Mouse (Mus musculus) gonadal fat pad, adult 2 months (tissue): ENCODE results near the gene Igf2. TPM values are rescaled to one million over a fixed set of nuclear protein-coding genes. Genes with fewer than 3 reads are reported as not detected.

Experiments used
- DNase-seq: peaks from one replicate; pipeline ENCODE4 v3.0.0-alpha.2; 2012; ENCODE audit warnings: low read depth
- polyA plus RNA-seq: library from polyadenylated mRNA; depleted of rRNA; stranded (reverse); fragments of >200 nt; gene quantifications from 2 replicates; pipeline ENCODE4 v1.2.3, GENCODE M21; 2012; rRNA removed

Gene Igf2
- polyA plus RNA-seq, 1 experiment: 18.3 TPM

DNA sequence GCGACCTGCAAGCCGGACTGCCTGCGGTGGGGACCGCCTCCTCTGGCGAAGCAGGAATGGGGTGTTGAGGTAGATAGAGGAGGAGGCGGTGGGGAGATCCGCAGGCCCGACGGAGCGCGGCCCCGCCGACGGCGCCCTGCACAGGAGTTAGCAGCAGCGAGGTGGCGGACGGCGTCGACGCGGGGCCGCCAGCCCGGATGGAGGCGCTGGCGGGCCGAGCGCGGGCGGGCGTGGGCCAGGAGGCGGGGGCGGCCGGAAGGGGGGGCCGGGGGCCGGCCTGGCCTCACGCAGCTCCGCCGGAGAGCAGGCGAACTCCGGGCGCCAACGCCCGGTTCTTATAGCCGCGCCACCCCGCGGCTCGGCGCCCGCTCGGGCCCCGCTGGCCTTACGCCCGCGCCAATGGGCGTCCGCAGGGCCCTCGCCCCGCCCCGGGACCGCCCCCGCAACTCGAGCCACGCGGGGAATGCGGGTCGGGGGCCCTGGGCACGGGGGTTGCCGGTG is 7.4 kb downstream of the Igf2 start:
- DNase-seq: no peak

GRCm38 (mm10) chr7:142658681-142659180 is 7.9 kb downstream of the Igf2 start:
- no peak for DNase-seq

GRCm38 (mm10) chr7:142657821-142658614 is 8.6 kb downstream of the Igf2 start:
- no peak for DNase-seq

DNA sequence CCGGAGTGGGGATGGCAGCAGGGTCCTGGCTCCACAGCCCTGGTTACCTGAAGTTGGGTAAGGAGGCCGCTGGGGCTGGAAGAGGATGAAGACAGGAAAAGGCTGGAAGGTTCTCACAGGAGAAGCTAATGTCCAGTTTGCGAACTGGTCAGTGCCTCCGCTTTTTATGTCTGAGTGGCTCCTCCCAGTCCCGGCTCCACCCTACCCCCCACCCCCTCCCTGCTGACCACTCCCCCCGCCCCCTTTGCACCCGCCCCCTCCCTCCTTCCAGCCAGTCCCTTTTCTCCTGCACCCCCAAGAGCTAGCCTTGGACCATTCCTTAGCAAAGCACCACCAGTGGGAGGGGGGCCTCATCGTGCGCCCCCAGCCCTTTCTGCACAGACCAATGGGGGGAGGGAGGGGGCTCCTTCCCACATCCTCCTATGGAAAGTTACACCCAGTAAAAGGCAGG is 9.2 kb downstream of the Igf2 start:
- DNase-seq: no peak

DNA sequence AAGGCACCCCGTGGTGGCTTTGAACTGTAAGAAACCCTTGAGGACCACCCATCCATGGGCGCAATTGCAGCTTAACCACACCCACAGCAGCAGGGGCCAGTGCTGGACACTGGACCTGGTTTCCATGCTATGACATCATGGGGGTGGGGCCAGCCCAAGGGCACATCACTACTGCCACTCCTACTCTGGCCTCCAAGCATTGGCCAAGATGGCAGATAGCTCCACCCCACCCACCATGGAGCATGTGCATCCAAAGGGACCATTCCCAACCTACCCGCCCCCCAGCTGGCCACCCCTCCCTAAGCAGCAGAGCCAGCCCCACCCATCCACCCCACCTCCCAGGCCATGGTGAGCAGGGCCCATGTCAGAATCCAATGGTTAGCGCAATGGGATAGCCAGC is 10.6 kb downstream of the Igf2 start:
- DNase-seq: no peak

DNA sequence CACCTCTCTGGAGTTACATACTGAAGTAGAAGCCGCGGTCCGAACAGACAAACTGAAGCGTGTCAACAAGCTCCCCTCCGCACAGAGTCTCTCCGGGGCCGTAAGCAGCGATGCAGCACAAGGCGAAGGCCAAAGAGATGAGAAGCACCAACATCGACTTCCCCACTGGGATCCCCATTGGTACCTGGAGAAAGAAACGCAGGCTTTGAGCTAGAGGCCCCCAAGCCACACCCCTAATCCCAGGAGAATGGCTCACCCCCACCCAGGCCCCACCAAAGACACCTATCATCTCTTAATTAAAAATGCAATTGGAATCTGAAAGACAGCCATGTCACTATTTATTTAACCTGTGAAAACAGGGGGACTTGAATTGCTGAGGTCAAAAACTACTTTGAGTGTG is 11.0 kb downstream of the Igf2 start:
- DNase-seq: no peak

GRCm38 (mm10) chr7:142653726-142654125 is 12.9 kb downstream of the Igf2 start:
- no peak for DNase-seq

DNA sequence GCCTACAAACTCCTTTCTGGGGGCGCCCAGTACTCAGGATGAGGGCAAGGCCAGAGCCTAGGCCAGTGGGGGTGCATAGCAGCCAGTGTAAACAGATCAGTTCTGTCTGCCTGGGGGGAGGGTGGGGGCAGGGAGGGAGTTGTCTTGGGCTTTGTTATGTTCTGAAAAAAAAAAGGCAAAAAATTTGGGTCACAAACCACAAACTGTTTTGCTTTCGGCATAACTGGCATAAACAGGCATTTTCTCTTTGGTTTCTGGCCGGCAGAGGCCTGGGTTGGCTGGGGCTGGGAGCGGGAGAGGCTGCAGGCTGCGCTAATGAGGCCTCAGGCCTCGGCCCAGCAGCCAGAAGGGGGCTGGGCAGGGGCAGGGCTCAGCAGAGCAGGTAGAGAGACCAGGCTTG is 19.9 kb downstream of the Igf2 start:
- DNase-seq: no peak

GRCm38 (mm10) chr7:142645045-142645444 is 21.6 kb downstream of the Igf2 start:
- no peak for DNase-seq

GRCm38 (mm10) chr7:142636178-142636577 is 30.4 kb downstream of the Igf2 start:
- no peak for DNase-seq

GRCm38 (mm10) chr7:142630691-142631090 is 35.9 kb downstream of the Igf2 start:
- DNase-seq: peak; percentile 41

DNA sequence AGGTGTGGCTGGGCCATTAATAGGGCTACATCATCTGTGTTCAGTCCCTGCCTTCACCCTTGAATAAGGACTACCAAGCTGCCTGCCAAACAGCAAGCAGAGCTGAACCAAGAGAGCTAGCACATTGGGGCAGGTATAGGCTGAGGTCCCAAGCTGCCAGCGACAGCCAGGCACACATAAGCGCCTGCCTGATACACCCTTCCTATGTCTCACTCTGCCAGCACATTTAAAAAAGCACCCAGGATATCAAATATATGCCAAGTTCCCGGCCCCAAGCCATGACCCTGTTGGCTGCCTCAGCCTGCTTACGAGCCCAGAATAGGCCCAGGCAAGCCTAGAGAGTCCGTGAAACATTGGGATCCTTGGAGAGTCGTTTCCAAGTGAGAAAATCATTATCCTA is 36.8 kb downstream of the Igf2 start:
- DNase-seq: peak; percentile 34

DNA sequence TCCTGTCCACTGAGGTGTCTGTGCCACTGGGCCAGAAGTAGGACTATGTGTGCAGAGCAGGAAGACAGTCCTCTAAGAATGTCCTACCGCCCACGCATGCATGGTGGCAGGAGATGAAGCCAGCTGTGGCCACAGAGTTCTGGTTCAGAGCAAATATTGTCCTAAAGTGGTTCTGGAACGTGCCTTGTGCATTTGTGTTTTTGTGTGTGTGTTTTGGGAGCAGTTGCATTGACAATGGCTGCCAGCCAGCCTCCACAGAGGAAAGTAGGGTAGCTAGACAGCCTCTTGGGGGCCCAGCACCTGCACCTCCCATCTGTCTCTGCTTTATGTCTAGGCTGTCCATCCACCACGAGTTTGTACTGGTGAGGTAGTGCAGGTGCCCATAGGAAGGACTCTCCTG is 44.4 kb downstream of the Igf2 start:
- DNase-seq: no peak

DNA sequence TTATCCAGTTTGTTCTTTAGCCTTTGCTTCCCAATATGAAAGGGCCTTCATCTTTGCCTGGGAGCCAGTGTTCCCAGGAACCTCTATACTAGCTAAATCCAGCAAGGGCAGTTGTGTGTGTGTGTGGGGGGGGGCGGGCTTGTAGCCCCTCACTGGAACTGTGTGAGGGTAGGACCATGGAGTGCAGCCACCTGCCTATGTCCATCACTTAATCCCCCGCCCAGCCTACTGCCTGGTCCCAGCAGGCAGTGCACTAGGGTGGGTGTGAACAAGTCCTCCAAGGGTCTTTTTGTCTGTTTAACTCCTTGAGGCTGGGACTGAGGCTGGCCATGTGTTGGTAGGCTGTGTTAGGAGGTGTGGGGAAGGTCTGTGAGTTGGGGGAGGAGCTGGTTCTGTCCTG is 53.5 kb downstream of the Igf2 start:
- DNase-seq: no peak

- DNase-seq: no peak
Measured at GRCm38 (mm10) chr7:142610627-142611406, 55.8 kb downstream of the Igf2 start.

- DNase-seq: no peak
Measured at GRCm38 (mm10) chr7:142600921-142601320, 65.7 kb downstream of the Igf2 start.

Other genes starting within 250 kb of the Igf2 start
- 0.50 and 0.75 TPM in 2 replicates for gene Syt8, start 232.0 kb downstream of the Igf2 start, polyA plus RNA-seq
- gene Tnni2, start 225.0 kb downstream of the Igf2 start, polyA plus RNA-seq: 2.0 and 7.1 TPM in 2 replicates
- gene Lsp1, start 206.0 kb downstream of the Igf2 start, polyA plus RNA-seq: 61.7 and 77.5 TPM in 2 replicates
- 0.65 and 2.2 TPM in 2 replicates for gene Tnnt3, start 168.0 kb downstream of the Igf2 start, polyA plus RNA-seq
- gene Mrpl23, start 134.1 kb downstream of the Igf2 start, polyA plus RNA-seq: 14.0 and 14.4 TPM in 2 replicates
- not detected in 2 replicates for gene Gm49394, start 3.1 kb upstream of the Igf2 start, polyA plus RNA-seq
- gene Ins2, start 76.6 kb upstream of the Igf2 start, polyA plus RNA-seq: not detected in 2 replicates